Mouse (Mus musculus) granulocyte monocyte progenitor cell, adult 5-6 weeks (primary cell): ENCODE data around the gene Pkn3. TPM values are rescaled to one million over a fixed set of nuclear protein-coding genes. Genes with fewer than 3 reads are reported as not detected.

Source experiments
- ATAC-seq: replicated peaks from 2 replicates; pipeline ENCODE4 v1.8.0; 2016; ENCODE audit warnings: mild to moderate bottlenecking, moderate TSS enrichment, inconsistent platforms; ENCODE audit not compliant: poor library complexity, severe bottlenecking
- total RNA-seq, 2 experiments: library from RNA; stranded (forward) in 1 of 2; stranded (reverse) in 1 of 2; fragments of 200-712, 200-1000 nt in 1 of 2; fragments of >200 nt in 1 of 2; fragmentation: Nextera tagmentation in 1 of 2; gene quantifications; 2 replicates each; pipeline ENCODE4 v1.2.3; 2014 to 2017

Gene Pkn3
- total RNA-seq, 2 experiments from 2014 or later: 13.1 to 14.9 TPM

- peak; percentile 10; the same call in 1 of the 2 replicates for ATAC-seq
These were observed 15.0 kb upstream of the Pkn3 start for GRCm38 (mm10) chr2:30062249-30063093.

GRCm38 (mm10) chr2:30063235-30063634 lies 14.2 kb upstream of the Pkn3 start:
- ATAC-seq: no peak

GRCm38 (mm10) chr2:30063791-30064190 lies 13.7 kb upstream of the Pkn3 start:
- ATAC-seq: no peak

- ATAC-seq: no peak
These were observed 13.2 kb upstream of the Pkn3 start for GRCm38 (mm10) chr2:30064298-30064697.

- peak; percentile 68 for ATAC-seq
These were observed 11.2 kb upstream of the Pkn3 start for GRCm38 (mm10) chr2:30066046-30066901.

GRCm38 (mm10) chr2:30067031-30067888 lies 10.2 kb upstream of the Pkn3 start:
- peak; percentile 11; the same call in 1 of the 2 replicates for ATAC-seq

- ATAC-seq: no peak
These were observed 9.5 kb upstream of the Pkn3 start for GRCm38 (mm10) chr2:30067962-30068361.

- ATAC-seq: no peak
These were observed 4.6 kb upstream of the Pkn3 start for GRCm38 (mm10) chr2:30072875-30073274.

- no peak for ATAC-seq
These were observed 4.2 kb upstream of the Pkn3 start for GRCm38 (mm10) chr2:30073285-30073684.

- no peak for ATAC-seq
These were observed 1.9 kb upstream of the Pkn3 start for GRCm38 (mm10) chr2:30075625-30076024.

- no peak for ATAC-seq
These were observed 1.0 kb upstream of the Pkn3 start for GRCm38 (mm10) chr2:30076439-30076838.

GRCm38 (mm10) chr2:30076959-30077358 lies 525 bp upstream of the Pkn3 start:
- peak; percentile 23; the same call in 1 of the 2 replicates for ATAC-seq

- ATAC-seq: peak; percentile 4; the same call in 1 of the 2 replicates
These were observed 847 bp downstream of the Pkn3 start for GRCm38 (mm10) chr2:30078349-30078712.

- no peak for ATAC-seq
These were observed 1.3 kb downstream of the Pkn3 start for GRCm38 (mm10) chr2:30078760-30079159.

GRCm38 (mm10) chr2:30080181-30080800 lies 2.8 kb downstream of the Pkn3 start:
- no peak for ATAC-seq

GRCm38 (mm10) chr2:30084113-30084512 lies 6.6 kb downstream of the Pkn3 start:
- ATAC-seq: peak; percentile 66

- ATAC-seq: no peak
These were observed 7.1 kb downstream of the Pkn3 start for GRCm38 (mm10) chr2:30084632-30085031.

GRCm38 (mm10) chr2:30087310-30087709 lies 9.8 kb downstream of the Pkn3 start:
- peak; percentile 58 for ATAC-seq

GRCm38 (mm10) chr2:30091521-30091920 lies 14.0 kb downstream of the Pkn3 start:
- ATAC-seq: no peak
